Mouse (Mus musculus): ENCODE results near the gene Rbm47.
"Not testable (repeated sequence)": the region's sequence is repeated elsewhere in the genome, so short reads cannot be mapped to it uniquely, and the experiment has no call there.

The Rbm47 gene

GRCm38 (mm10) chr5:66026796-66027195 is 146.1 kb downstream of the Rbm47 start:
- DNase-seq (ENCODE audit: low spot score in 2 of 2), result no peak

- DNase-seq (ENCODE audit: low spot score in 2 of 2), result no peak
Observed at GRCm38 (mm10) chr5:66015449-66015961, 157.4 kb downstream of the Rbm47 start.

DNA sequence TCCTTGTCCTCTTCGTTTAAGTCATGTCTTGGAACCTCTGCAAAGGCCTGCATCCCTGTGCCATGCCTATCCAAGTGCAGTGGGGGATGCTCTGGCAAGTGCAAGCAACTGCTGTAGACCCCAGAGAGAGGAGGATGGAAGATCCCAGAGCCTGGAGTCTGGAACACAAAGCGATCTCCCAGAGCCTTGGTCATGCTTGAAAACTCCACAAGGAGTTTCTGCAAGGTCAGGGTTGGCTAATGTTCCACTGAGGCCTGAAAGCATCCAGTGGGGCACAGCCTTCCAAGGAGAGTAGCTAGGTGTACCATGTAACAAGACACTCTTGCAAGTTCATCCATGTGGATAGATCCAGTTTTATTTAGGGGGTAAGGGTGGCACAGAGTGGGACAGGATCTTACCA is 158.5 kb downstream of the Rbm47 start:
- no peak for DNase-seq (ENCODE audit: low spot score in 2 of 2)

DNA sequence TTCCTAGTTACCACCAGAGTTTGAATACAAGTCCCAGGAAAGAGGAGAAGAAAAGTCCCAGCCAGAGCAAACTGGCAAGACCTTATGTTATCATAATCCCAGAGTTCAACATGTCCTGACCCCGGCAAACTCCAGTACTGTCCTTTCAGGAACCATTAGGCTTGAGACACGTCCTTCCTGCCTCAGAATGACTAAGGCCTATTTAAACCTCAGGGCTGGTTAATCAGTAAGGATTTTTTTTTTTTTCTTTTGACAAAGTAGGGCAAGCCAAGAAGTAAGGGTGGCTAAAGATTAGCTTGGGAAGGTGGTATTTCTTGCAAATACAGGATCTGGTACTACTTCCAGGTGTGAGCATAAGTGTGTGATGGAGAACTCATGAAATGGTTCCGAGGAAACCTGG is 158.9 kb downstream of the Rbm47 start:
- DNase-seq (ENCODE audit: low spot score in 2 of 2), result no peak

DNA sequence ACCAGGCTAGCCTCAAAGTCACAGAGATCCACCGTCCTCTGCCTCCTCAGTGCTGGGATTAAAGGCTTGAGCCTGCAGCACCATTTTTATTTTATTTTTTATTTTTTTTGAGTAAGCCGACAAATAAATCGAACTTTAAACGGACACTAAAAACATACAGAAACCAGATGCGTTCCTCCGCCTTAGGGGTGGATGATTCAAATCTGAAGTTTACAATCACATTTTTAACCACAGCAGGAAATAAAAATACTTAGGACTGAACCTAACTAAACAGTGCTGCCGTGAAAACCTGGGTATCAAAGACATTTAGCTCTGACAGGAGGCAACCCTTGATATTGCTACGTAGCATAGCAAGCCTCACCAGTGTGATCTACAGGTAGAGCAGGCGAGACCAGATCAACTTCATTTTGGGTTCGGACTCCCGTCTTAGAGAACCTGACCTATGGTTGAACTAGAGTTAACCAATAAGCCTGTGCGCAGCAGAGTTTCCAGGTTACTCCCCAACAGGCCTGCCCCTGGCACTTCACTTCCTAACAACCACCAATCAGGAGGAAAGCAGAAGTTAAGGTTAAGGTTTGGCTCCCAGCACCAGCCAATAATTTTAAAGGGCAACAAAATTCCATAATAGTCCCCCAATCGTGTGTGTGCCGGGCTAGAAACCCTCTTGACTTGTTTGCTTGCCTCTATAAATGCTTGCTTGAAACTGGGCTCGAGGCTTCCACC is 164.5 kb downstream of the Rbm47 start:
- no peak for DNase-seq (ENCODE audit: low spot score in 2 of 2)

GRCm38 (mm10) chr5:66005041-66005678 is 167.8 kb downstream of the Rbm47 start:
- DNase-seq (ENCODE audit: low spot score in 2 of 2), result peak in 1 of 2 experiments; percentile 20

- DNase-seq (ENCODE audit: low spot score in 2 of 2), result peak; percentile 37 to 56
Observed at GRCm38 (mm10) chr5:66004134-66004925, 168.6 kb downstream of the Rbm47 start, which contains the start of gene 9130230L23Rik. TSS of gene 9130230L23Rik (minus strand) at chr5:66004285.

- DNase-seq (ENCODE audit: low spot score in 2 of 2), result no peak
Observed at GRCm38 (mm10) chr5:66001232-66001631, 171.7 kb downstream of the Rbm47 start.

DNA sequence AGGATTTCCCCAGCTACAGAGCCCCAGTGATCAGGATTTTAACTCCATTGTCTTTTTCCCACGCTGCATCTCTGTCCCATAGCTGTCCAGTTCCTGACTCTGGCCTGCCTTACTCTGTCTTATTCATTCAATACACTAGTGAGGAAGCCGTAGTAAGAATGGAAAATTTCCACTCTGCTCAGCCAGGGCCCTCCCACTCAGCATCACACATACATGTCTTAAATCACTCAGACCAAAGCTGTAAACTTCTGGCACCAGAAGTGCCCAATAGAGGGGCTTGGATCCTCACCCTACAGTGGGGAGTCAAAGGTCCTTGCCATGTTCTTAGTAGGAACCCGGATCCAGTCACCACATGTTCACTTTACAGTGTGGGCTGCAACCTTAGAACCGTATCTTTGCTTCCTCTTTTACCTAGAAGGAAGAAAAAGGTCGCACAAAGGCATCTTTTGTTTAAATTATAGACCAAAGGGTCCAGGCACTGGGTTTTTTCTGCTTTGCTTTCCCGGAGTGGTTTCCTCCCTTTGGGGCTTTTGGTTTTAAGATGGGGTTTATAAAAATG is 172.3 kb downstream of the Rbm47 start:
- no peak for DNase-seq (ENCODE audit: low spot score in 2 of 2)

DNA sequence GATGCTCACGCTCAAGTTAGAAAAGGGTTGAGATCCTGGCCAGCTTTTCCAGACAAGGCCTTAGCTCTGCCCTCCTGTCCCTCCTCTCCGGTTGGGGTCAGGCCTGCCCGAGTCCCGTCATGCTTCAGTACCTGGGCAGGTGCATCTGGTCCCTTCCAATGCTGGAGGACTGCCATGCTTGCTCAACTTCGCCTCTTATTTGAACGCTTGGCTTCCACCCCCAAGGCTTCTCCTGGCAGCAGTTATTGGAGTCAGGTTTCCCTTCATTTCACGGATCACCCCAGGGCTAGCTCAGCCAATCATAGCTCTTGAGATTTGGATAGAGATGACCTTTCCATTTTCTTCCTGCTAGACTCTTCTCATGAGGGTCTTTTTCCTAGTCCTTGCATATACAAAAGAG is 172.8 kb downstream of the Rbm47 start:
- no peak for DNase-seq (ENCODE audit: low spot score in 2 of 2)

GRCm38 (mm10) chr5:65999106-65999505 is 173.8 kb downstream of the Rbm47 start:
- DNase-seq (ENCODE audit: low spot score in 2 of 2), result no peak

- DNase-seq (ENCODE audit: low spot score in 2 of 2), result no peak
Observed at GRCm38 (mm10) chr5:65997813-65998212, 175.1 kb downstream of the Rbm47 start.

DNA sequence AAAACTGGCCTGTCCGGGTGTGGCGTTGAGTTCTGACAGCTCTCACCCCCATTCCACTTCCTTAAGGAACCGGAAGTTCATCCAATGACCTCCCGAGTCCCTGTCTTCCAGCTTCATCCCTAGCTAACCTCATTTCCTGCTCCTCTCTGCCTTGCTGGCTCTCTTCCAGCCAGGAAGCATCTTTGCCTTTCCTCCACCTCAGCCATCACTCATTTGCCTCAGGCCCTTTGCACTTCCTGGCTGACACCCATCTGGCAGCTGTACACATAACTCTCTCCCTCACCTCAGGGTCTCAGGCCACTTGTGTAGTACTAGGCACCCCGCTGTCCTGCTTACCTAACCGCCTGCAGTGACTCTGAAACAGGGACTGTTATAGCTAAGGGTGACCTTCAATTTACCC is 178.3 kb downstream of the Rbm47 start:
- DNase-seq (ENCODE audit: low spot score in 2 of 2), result no peak

GRCm38 (mm10) chr5:65991191-65991590 is 181.7 kb downstream of the Rbm47 start:
- no peak for DNase-seq (ENCODE audit: low spot score in 2 of 2)

DNA sequence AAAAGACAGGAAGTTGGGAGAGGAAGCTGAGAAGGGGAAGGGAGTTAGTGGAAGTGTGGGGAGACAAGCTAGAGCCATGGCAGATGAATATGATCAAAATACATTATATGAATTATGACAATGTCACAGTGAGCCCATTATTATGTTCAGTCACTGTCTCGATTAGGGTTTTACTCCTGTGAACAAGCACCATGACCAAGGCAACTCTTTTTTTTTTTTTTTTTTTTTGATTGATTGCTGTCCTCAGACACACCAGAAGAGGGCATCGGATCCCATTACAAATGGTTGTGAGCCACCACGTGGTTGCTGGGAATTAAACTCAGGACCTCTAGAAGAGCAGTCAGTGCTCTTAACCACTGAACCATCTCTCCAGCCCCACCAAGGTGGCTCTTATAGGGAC is 185.9 kb downstream of the Rbm47 start:
- not testable (repeated sequence) for DNase-seq (ENCODE audit: low spot score in 2 of 2)

- DNase-seq (ENCODE audit: low spot score in 2 of 2), result no peak
Observed at GRCm38 (mm10) chr5:65986426-65986825, 186.5 kb downstream of the Rbm47 start.

- DNase-seq (ENCODE audit: low spot score in 2 of 2), result no peak
Observed at GRCm38 (mm10) chr5:65975731-65976130, 197.2 kb downstream of the Rbm47 start.

GRCm38 (mm10) chr5:65973189-65973588 is 199.7 kb downstream of the Rbm47 start:
- DNase-seq (ENCODE audit: low spot score in 2 of 2), result no peak

GRCm38 (mm10) chr5:65968004-65968403 is 204.9 kb downstream of the Rbm47 start:
- DNase-seq (ENCODE audit: low spot score in 2 of 2), result no peak

DNA sequence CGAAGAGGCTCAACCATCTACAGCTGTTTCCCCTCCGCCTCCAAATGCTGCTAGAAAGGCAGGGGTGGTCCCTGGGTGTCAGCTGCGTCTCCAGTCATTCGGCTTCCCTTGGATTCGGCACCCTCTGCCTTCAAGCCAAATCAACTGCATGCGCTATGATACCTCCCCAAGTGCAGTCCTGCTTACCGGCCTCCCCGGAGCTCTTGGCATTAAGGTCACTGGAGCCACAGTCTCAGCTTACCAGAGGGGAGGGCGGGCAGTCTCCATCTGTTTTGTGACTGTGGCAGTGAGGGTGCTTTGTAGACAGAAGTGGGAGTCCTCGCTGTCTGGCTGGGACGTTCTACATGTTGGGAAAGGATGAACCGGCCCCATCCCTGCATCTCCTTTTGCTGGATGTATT is 205.8 kb downstream of the Rbm47 start:
- no peak for DNase-seq (ENCODE audit: low spot score in 2 of 2)
